Mouse (Mus musculus): ENCODE results near the gene Skida1.

- TF ChIP-seq CTCF (IDR thresholded peaks at IDR 0.05) (no peak), POLR2A (IDR thresholded peaks at IDR 0.05; ENCODE audit: insufficient read depth, low read depth, low read length) (no peak), EP300 (IDR thresholded peaks at IDR 0.05; ENCODE audit: insufficient read depth, low read depth, low read length) (no peak)
Observed at GRCm38 (mm10) chr2:18050018-18050417, 1.2 kb upstream of the Skida1 start.

All from heart, adult 2 months (tissue).